Mouse (Mus musculus) lung, embryonic 16.5 days (tissue): ENCODE data around the gene Lgals4. TPM values are rescaled to one million over a fixed set of nuclear protein-coding genes. Genes with fewer than 3 reads are reported as not detected.

ENCODE experiments used
- ATAC-seq: fragments of 200-750 bp; cut with Nextera tagmentation; 2 replicates; pipeline ENCODE4 v1.8.0; 2017; ENCODE audit warnings: low read depth, mild to moderate bottlenecking, moderate library complexity
- H3K27ac ChIP-seq: fragments of 300-500 bp; sonication (generic); 2 replicates; pipeline ENCODE4 v1.5.1; 2014; ENCODE audit warnings: mild to moderate bottlenecking, control low read depth, low read length
- H3K27me3 ChIP-seq: fragments of 300-500 bp; sonication (generic); 2 replicates; pipeline ENCODE4 v1.6.1; 2014; ENCODE audit warnings: low read depth, low read length, mixed read lengths; ENCODE audit not compliant: control insufficient read depth, insufficient read depth
- H3K36me3 ChIP-seq: fragments of 300-500 bp; sonication (generic); 2 replicates; pipeline ENCODE4 v1.6.1; 2014; ENCODE audit warnings: low read length; ENCODE audit not compliant: control insufficient read depth, insufficient read depth
- H3K4me1 ChIP-seq: fragments of 300-500 bp; sonication (generic); replicated peaks from 2 replicates; pipeline ENCODE4 v1.6.1; 2014; ENCODE audit warnings: low read length, mixed read lengths; ENCODE audit not compliant: control insufficient read depth, insufficient read depth
- H3K4me2 ChIP-seq: fragments of 300-500 bp; sonication (generic); 2 replicates; pipeline ENCODE4 v1.6.1; 2014; ENCODE audit warnings: low read depth, low read length, control low read depth
- H3K4me3 ChIP-seq: fragments of 300-500 bp; sonication (generic); 2 replicates; pipeline ENCODE4 v1.5.1; 2014; ENCODE audit warnings: mild to moderate bottlenecking, low read length, control low read depth
- H3K9ac ChIP-seq: fragments of 300-500 bp; sonication (generic); 2 replicates; pipeline ENCODE4 v1.6.1; 2014; ENCODE audit warnings: low read length, control low read depth
- H3K9me3 ChIP-seq: fragments of 300-500 bp; sonication (generic); 2 replicates; pipeline ENCODE4 v1.6.1; 2016; ENCODE audit warnings: low read length; ENCODE audit not compliant: control insufficient read depth
- WGBS: fragments of 180-500 bp; shearing (Covaris S2); extraction: QIAGEN DNeasy Blood & Tissue Kit; methylation state at CpG from one replicate; pipeline ENCODE4 v1.1.7; 2014; 5-methylcytosine and 5-hydroxymethylcytosine counted together
- polyA plus RNA-seq: library from polyadenylated mRNA; unstranded; fragments of >200 nt; fragmentation: Nextera tagmentation; extraction: Ambion mirVana; gene quantifications from 2 replicates; pipeline ENCODE4 v1.2.1, GENCODE M21; 2015

Gene Lgals4
- polyA plus RNA-seq, result 12.5 and 14.2 TPM in 2 replicates

DNA sequence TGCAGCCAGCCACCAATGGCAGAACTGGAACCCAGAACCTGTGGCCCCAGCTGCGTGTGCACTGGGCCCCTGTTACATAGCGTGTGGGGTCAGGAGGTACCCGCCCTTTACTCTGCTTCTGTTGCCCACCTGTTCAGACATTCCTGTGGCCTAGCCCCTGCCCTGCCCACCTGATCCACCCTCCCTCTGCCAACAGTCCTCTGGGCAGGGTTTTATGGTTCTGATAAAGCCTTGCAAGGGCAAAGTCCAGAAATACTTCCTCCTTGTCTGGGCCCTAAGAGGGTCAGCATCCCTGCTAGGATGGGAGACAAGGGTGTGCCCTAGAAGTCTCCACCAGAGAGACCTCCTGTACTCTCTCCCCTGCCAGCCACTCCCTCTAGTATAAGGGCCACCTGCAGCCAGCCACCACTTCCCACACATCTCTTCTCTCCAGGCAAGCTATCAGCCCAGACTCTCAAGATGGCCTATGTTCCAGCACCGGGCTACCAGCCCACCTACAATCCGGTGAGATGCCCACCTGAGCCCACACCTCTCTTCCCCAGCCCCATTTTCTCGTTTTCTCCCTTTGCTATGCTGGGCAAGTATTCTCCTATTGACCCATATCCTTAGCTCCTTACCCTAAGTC lies at the start of gene Lgals4:
Gene Lgals4, plus strand, starts transcription at position 132 of the 625 bp plus-strand sequence.
- Histone ChIP-seq H3K9me3 (0 out of 2 replicates have a peak, but pooled peaks cover 2% of the 10 kb centered on the region), H3K27ac (no peak within 1 kb of the TSS), H3K36me3 (peaks cover 12% of the 10 kb centered on the region), H3K4me1 (no peaks in the 10 kb centered on the region), H3K9ac (no peak within 1 kb of the TSS), H3K4me3 (no peak within 1 kb of the TSS), H3K4me2 (no peak within 1 kb of the TSS), H3K27me3 (no peaks in the 10 kb centered on the region)
- no peak for ATAC-seq
- WGBS, result 77% methylated on average over 6 of the region's 6 CpGs

GRCm38 (mm10) chr7:28785161-28785560 lies 48.5 kb upstream of the Lgals4 start:
- WGBS, result 74% methylated on average over 5 of the region's 5 CpGs
- H3K36me3 ChIP-seq, result peaks cover 7% of the 10 kb centered on the region
- no peak for ATAC-seq

DNA sequence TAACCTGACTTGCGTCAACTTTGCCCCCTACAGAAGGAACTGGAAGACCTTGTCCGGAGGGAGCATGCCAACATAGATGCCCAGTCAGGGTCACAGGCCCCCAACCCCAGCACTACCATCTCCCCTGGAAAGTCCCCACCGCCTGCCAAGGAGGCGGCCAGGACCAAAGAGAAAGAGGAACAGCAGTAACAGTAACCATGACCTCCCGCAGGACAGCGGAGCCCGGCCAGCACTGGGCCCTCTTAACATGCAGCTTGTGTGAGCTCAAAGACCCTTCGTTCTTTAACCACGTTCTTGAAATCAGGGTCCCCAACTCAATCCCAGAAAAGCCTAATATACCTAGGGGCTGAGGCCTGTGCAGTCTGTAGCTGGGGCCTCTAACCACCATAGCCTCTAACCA lies 45.8 kb upstream of the Lgals4 start:
- WGBS, result 91% methylated on average over 9 of the region's 9 CpGs
- no peak for ATAC-seq

More at GRCm38 (mm10) chr7:28785161-28785560, 48.5 kb upstream of the Lgals4 start:
- Histone ChIP-seq H3K4me3 (no peak overlapping the region), H3K4me1 (peaks cover 2% of the 10 kb centered on the region), H3K4me2 (no peak overlapping the region), H3K27me3 (no peaks in the 10 kb centered on the region), H3K9ac (no peak overlapping the region), H3K9me3 (no peaks in the 10 kb centered on the region), H3K27ac (no peak overlapping the region)

GRCm38 (mm10) chr7:28788307-28789195 lies 45.1 kb upstream of the Lgals4 start, which contains the start of gene Rinl:
Gene Rinl, plus strand, starts transcription at chr7:28788969.
- H3K4me3 ChIP-seq, result no peak within 1 kb of the TSS
- H3K27me3 ChIP-seq, result no peaks in the 10 kb centered on the region
- H3K9me3 ChIP-seq, result no peaks in the 10 kb centered on the region
- H3K36me3 ChIP-seq, result peaks cover 2% of the 10 kb centered on the region
- 63% methylated on average over 5 of the region's 5 CpGs for WGBS
- no peak for ATAC-seq
- H3K4me2 ChIP-seq, result no peak within 1 kb of the TSS
- no peak within 1 kb of the TSS for H3K27ac ChIP-seq
- H3K4me1 ChIP-seq, result no peaks in the 10 kb centered on the region
- H3K9ac ChIP-seq, result 0 out of 2 replicates have a peak within 1 kb of the TSS, but pooled peaks have one; percentile 1

More for the DNA sequence above, 45.8 kb upstream of the Lgals4 start:
- H3K4me2 ChIP-seq, result no peak overlapping the region
- H3K9ac ChIP-seq, result no peak overlapping the region
- H3K36me3 ChIP-seq, result peaks cover 7% of the 10 kb centered on the region
- no peak overlapping the region for H3K4me3 ChIP-seq
- H3K4me1 ChIP-seq, result no peaks in the 10 kb centered on the region
- H3K9me3 ChIP-seq, result no peaks in the 10 kb centered on the region
- H3K27me3 ChIP-seq, result no peaks in the 10 kb centered on the region
- H3K27ac ChIP-seq, result no peak overlapping the region

- Histone ChIP-seq H3K4me3 (no peak overlapping the region), H3K36me3 (no peaks in the 10 kb centered on the region; the same call in 1 of the 2 replicates), H3K9ac (0 out of 2 replicates have a peak overlapping the region, but pooled peaks have one; percentile 1), H3K9me3 (no peaks in the 10 kb centered on the region), H3K4me2 (no peak overlapping the region), H3K27ac (no peak overlapping the region), H3K4me1 (no peaks in the 10 kb centered on the region), H3K27me3 (no peaks in the 10 kb centered on the region)
- 51% methylated on average over 3 of the region's 3 CpGs for WGBS
- no peak for ATAC-seq
These were observed 44.4 kb upstream of the Lgals4 start for GRCm38 (mm10) chr7:28789235-28789634.

- Histone ChIP-seq H3K4me1 (no peaks in the 10 kb centered on the region), H3K27ac (no peak overlapping the region), H3K4me3 (no peak overlapping the region), H3K4me2 (no peak overlapping the region), H3K36me3 (no peaks in the 10 kb centered on the region; the same call in 1 of the 2 replicates), H3K27me3 (no peaks in the 10 kb centered on the region), H3K9ac (no peak overlapping the region), H3K9me3 (no peaks in the 10 kb centered on the region)
- WGBS, result 49% methylated on average over 8 of the region's 8 CpGs
- ATAC-seq, result peak; percentile 24; the same call in 1 of the 2 replicates
These were observed 43.4 kb upstream of the Lgals4 start for GRCm38 (mm10) chr7:28790066-28790806.

GRCm38 (mm10) chr7:28791706-28792105 lies 41.9 kb upstream of the Lgals4 start:
- H3K4me3 ChIP-seq, result no peak overlapping the region
- no peak overlapping the region for H3K9ac ChIP-seq
- H3K27me3 ChIP-seq, result no peaks in the 10 kb centered on the region
- no peaks in the 10 kb centered on the region for H3K9me3 ChIP-seq
- no peak overlapping the region for H3K27ac ChIP-seq
- no peaks in the 10 kb centered on the region for H3K36me3 ChIP-seq
- peaks cover 1% of the 10 kb centered on the region; the same call in 1 of the 2 replicates for H3K4me1 ChIP-seq
- no peak overlapping the region for H3K4me2 ChIP-seq
- ATAC-seq, result no peak

GRCm38 (mm10) chr7:28792391-28793185 lies 41.1 kb upstream of the Lgals4 start:
- H3K4me3 ChIP-seq, result no peak overlapping the region
- ATAC-seq, result no peak
- peaks cover 5% of the 10 kb centered on the region; the same call in 1 of the 2 replicates for H3K4me1 ChIP-seq
- no peak overlapping the region for H3K4me2 ChIP-seq
- no peak overlapping the region for H3K27ac ChIP-seq
- no peaks in the 10 kb centered on the region for H3K9me3 ChIP-seq
- H3K27me3 ChIP-seq, result no peaks in the 10 kb centered on the region
- WGBS, result 57% methylated on average over 13 of the region's 14 CpGs
- no peaks in the 10 kb centered on the region for H3K36me3 ChIP-seq
- H3K9ac ChIP-seq, result no peak overlapping the region
